Mouse (Mus musculus): ENCODE data around the gene Spag8. TPM values are rescaled to one million over a fixed set of nuclear protein-coding genes. Genes with fewer than 3 reads are reported as not detected.

The Spag8 gene
- total RNA-seq, 1 experiment from 2014 or later, result not detected

DNA sequence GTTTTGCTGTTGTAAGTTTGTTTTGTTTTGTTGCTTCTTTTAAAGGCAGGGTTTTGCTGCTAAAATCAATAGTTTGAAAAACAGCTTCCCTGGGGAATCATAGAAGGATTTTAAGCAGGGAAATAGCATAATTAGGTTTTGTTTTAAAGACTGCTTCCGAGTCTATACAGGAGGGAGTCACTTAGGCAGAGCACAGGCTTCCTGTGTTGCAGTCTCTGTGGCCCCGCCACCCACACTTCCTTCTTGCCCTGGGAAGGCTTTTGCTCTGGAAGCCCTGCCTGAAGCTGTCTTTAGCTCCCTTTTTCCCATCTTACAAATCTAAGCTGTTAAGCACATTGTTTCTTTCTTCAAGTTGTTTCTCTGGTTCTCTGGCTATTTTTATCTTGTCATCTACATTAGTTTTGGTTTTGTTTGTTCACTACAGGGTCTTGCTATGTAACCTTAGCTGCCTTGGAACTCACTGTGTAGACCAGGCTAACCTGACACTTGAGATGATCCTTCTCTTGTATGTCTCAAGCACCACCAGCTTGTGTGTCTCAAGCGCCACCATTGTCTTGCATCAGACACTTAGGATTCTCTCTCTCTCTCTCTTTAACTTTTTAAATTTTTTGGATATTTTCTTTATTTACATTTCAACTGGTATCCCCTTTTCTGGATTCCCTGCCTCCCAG is 40.2 kb downstream of the Spag8 start:
- ATAC-seq (replicated peaks; ENCODE audit: insufficient number of reproducible peaks, low FRiP score, low TSS enrichment, poor library complexity, severe bottlenecking), result no peak; the same call in 1 of the 2 replicates

DNA sequence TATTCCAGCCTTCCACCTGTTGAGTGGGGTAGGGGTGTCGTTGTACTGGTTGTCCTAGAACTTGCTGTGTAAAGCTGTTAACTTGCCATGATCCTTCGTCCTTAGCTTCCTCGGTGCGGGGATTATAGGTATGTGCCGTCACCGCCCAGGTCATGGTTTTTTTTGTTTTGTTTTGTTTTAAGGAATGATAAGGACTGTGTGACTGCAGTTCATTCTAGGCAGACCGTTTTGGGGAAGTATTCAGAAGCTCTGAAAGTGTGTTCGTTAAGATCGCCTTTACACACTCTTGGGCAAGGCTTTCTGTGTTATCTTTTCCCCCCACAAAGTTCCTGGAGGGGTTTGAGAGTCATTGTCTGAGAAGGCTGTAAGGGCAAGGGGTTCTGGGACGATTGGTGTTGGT is 40.9 kb downstream of the Spag8 start:
- ATAC-seq (replicated peaks; ENCODE audit: insufficient number of reproducible peaks, low FRiP score, low TSS enrichment, poor library complexity, severe bottlenecking), result no peak

DNA sequence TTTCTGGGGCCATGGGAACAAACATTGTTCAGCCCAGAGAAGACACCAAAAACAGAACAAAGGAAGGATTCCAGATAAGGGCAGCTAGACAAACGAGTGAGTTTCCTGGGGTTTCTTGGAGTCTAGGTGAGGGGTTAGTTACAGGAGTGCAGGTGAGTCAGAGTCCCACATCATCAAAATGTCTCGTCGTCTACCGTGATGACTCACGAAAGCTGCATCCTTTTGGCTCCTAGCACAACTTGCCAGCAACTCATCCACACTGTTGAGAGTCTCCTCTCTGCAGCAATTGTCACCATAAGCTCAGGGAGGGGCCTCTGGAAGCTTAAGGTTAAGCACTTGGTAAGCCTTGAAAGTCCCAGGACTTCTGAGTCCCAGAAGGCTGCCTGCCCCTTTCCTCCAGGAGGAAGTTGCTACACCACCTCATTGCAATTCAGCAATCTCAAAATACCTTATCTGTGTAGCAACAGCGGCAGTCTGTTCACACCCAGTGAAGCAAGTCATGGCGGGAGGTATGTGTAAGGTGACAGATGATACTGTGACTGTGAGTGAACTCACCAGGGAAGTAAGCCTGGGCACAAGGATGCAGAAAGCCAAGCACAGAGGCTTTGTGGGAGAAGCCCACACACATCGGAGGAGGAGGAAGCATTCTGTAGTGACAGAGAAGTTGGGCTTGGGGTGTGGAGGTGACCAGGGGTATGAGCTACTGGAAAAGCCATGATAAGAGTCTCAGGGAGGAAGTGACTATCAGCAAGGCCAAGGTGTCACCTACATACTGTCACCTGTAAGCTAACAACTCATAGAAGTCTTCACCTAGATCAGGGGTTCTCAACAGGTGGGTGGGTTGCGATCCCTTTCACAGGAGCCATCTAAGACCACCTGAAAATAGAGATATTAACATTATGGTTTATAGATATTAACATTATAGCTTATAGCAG is 48.4 kb downstream of the Spag8 start:
- ATAC-seq (replicated peaks; ENCODE audit: insufficient number of reproducible peaks, low FRiP score, low TSS enrichment, poor library complexity, severe bottlenecking), result no peak

DNA sequence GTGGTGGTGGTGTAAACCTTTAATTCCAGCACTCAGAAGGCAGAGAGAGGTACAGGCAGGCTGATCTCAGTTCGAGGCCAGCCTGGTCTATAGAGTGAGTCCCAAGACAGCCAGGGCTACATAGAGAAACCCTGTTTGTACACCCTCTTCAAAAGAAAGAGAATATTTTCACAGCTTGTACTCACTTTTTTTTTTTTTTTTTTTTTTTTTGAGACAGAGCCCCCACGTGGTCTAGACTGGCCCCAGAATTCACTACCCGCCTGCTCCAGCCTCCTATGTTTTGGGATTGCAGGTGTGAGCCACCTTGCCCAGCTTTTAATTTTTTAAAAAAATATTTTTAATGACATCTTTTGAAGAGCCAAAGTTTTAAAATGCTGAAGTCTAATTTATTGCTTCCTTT is 49.3 kb downstream of the Spag8 start:
- ATAC-seq (replicated peaks; ENCODE audit: insufficient number of reproducible peaks, low FRiP score, low TSS enrichment, poor library complexity, severe bottlenecking), result no peak

Other genes starting within 250 kb of the Spag8 start
- gene Fam166b, start 224.5 kb downstream of the Spag8 start, total RNA-seq (2017), result 1.1 to 2.8 TPM in 2 of 3 replicates, not detected in the other
- 12.8 to 21.7 TPM (median 12.9 TPM) in 3 replicates for gene Tesk1, start 211.7 kb downstream of the Spag8 start, total RNA-seq (2017)
- 76.6 to 146 TPM (median 108 TPM) in 3 replicates for gene Cd72, start 199.0 kb downstream of the Spag8 start, total RNA-seq (2017)
- gene Sit1, start 169.9 kb downstream of the Spag8 start, total RNA-seq (2017), result 0.49 to 5.0 TPM (median 0.64 TPM) in 3 replicates
- 21.2 to 29.5 TPM (median 29.3 TPM) in 3 replicates for gene Ccdc107, start 160.7 kb downstream of the Spag8 start, total RNA-seq (2017)
- 0.97 to 3.4 TPM (median 2.1 TPM) in 3 replicates for gene Arhgef39, start 153.9 kb downstream of the Spag8 start, total RNA-seq (2017)
- 0.75 to 1.7 TPM (median 1.0 TPM) in 3 replicates for gene Car9, start 146.6 kb downstream of the Spag8 start, total RNA-seq (2017)
- gene Tpm2, start 129.8 kb downstream of the Spag8 start, total RNA-seq (2017), result 4.7 TPM in 1 of 3 replicates, not detected in the others
- 80.3 to 165 TPM (median 108 TPM) in 3 replicates for gene Creb3, start 91.3 kb downstream of the Spag8 start, total RNA-seq (2017)
- gene Tln1, start 90.9 kb downstream of the Spag8 start, total RNA-seq (2017), result 816 to 935 TPM (median 878 TPM) in 3 replicates
- gene Rgp1, start 74.9 kb downstream of the Spag8 start, total RNA-seq (2017), result 17.8 to 28.6 TPM (median 28.5 TPM) in 3 replicates
- gene Gba2, start 74.7 kb downstream of the Spag8 start, total RNA-seq (2017), result 9.3 to 22.3 TPM (median 9.7 TPM) in 3 replicates
- 0.48 TPM in 1 of 3 replicates, not detected in the others for gene Msmp, start 69.1 kb downstream of the Spag8 start, total RNA-seq (2017)
- 0.19 to 0.38 TPM in 2 of 3 replicates, not detected in the other for gene Npr2, start 21.7 kb downstream of the Spag8 start, total RNA-seq (2017)
- 21.5 to 26.1 TPM (median 25.9 TPM) in 3 replicates for gene Hint2, start 2.9 kb upstream of the Spag8 start, total RNA-seq (2017)
- gene Tmem8b, start 15.4 kb upstream of the Spag8 start, total RNA-seq (2017), result 0.19 to 0.32 TPM (median 0.19 TPM) in 3 replicates
- 0.68 to 1.0 TPM (median 0.96 TPM) in 3 replicates for gene Fam221b, start 15.6 kb upstream of the Spag8 start, total RNA-seq (2017)
- gene Olfr70, start 47.2 kb upstream of the Spag8 start, total RNA-seq (2017), result 0.53 TPM in 1 of 3 replicates, not detected in the others
- not detected in 3 replicates for gene Olfr71, start 56.7 kb upstream of the Spag8 start, total RNA-seq (2017)
- gene Hrct1, start 73.6 kb upstream of the Spag8 start, total RNA-seq (2017), result not detected in 3 replicates
- not detected in 3 replicates for gene Spaar, start 76.4 kb upstream of the Spag8 start, total RNA-seq (2017)
- gene Olfr159, start 117.4 kb upstream of the Spag8 start, total RNA-seq (2017), result not detected in 3 replicates
- gene Olfr156, start 170.3 kb upstream of the Spag8 start, total RNA-seq (2017), result not detected in 3 replicates
- gene Olfr157, start 186.6 kb upstream of the Spag8 start, total RNA-seq (2017), result not detected in 3 replicates
- gene Olfr155, start 198.0 kb upstream of the Spag8 start, total RNA-seq (2017), result not detected in 3 replicates
- 0.38 to 6.1 TPM (median 4.6 TPM) in 3 replicates for gene Reck, start 221.9 kb upstream of the Spag8 start, total RNA-seq (2017)